Mouse (Mus musculus): ENCODE measurements around the gene Nemp1. TPM values are rescaled to one million over a fixed set of nuclear protein-coding genes. Genes with fewer than 3 reads are reported as not detected.

Nemp1 gene
- polyA plus RNA-seq (2012; rRNA removed): 4.5 and 4.8 TPM in 2 replicates

GRCm38 (mm10) chr10:127666501-127667268, at the start of gene Nemp1:
Gene Nemp1, plus strand, starts transcription at chr10:127666901.
- peak in 1 of 2 experiments; percentile 71 for DNase-seq (ENCODE audit: extremely low spot score in 1 of 2, low spot score in 1 of 2)

DNA sequence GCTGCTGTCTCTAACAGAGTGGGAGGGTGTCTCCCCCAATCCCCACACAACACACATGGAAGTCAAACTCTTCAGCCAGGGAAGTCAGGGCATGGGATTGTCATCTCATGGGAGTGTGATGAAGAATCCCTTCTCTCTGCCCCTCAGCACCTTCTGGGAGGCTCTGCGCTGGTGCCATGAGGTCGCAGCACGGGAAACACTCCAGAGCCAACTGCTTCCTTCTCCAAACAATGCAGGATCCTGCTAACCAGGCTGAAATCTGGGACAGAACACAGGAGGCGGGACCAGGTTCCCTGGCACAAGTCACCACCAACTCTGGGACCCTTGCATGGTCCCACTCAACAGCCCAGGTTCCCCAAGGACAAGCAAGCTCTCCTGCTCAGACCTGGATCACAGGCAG, 49.4 kb upstream of the Nemp1 start:
- DNase-seq (ENCODE audit: extremely low spot score in 1 of 2, low spot score in 1 of 2): no peak

DNA sequence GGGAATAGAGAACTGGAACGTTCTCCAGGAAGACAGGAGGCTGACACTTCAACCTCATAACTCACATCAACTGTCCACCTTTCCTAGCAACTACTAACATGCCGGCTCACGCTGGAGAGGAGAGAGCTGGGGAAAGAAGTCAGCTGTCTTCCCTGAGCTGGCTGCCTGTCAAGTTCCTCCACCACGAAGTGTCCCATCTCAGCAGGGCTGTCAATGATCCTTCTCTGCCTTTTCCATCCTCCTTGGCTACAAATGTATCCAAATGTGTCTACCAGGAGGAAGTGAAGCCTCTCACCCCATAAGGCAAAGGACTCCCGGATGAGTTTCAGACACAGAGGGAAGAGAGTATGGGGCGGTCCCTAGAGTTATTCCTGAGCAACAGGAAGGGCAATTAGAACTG, 48.5 kb upstream of the Nemp1 start:
- no peak for DNase-seq (ENCODE audit: extremely low spot score in 1 of 2, low spot score in 1 of 2)

- no peak for DNase-seq (ENCODE audit: extremely low spot score in 1 of 2, low spot score in 1 of 2)
Observed at GRCm38 (mm10) chr10:127619119-127619721, 47.5 kb upstream of the Nemp1 start.

- DNase-seq (ENCODE audit: extremely low spot score in 1 of 2, low spot score in 1 of 2): no peak
Observed at GRCm38 (mm10) chr10:127619941-127620405, 46.7 kb upstream of the Nemp1 start.

DNA sequence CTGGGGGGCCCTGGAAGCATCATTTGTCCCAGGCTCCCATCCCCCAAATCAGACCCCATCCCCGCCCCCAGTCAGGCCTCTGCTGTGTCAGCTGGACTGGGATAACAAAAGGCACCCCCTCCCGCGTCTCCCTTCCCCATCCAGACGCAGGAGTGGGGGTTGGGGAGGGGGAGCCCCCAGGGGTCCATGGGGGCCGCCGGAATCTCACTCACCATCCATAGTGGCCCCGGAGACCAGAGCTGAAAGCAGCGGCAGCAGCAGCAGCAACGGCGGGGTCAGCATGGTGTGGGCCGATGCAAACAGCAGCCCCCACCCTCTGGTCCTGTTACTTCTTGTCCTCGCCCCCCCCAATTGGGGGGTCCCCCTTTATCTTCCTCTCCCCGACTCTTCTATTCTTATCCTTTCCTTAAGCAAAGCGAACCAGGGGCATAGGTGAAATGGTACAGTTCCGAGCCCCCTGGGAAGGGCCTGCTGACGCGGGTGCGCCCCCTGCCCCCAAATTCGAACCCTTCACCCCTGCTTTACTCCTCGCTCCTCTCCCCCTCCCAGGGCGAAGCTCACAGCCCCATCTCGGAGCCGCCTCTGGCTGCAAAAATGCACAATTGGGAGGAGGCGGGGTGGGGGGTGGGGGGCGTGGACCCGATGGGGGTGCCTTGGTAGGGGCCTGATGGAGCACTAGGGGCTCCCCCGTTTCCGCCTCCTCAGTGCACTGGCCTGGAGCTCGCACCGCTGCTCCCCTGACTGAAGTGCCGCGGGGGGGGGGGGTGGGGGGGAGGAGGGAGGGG, 46.1 kb upstream of the Nemp1 start, which contains the start of gene Lrp1:
Gene Lrp1 (minus strand): TSS at position 743 of the 785 bp plus-strand sequence.
- DNase-seq (ENCODE audit: extremely low spot score in 1 of 2, low spot score in 1 of 2): no peak

- peak; percentile 79 to 89 for DNase-seq (ENCODE audit: extremely low spot score in 1 of 2, low spot score in 1 of 2)
Observed at GRCm38 (mm10) chr10:127621191-127622056, 45.3 kb upstream of the Nemp1 start.

DNA sequence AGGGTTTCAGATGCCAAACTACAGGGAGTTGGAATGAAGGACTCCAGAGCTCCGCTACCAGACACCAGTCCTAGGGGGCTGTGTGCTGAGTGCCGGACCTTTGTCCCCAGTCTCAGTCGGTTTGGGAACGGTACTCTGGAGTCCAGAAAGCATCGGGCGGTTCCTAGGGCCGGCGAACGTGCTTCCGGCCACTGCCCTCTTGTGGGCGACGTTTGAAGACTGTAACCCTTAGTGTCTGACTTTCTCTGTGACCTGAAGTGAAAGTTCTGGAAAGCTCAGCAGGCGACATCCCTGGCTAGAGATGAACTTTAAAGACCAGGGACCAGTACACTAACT, 44.7 kb upstream of the Nemp1 start:
- peak in 1 of 2 experiments; percentile 59 for DNase-seq (ENCODE audit: extremely low spot score in 1 of 2, low spot score in 1 of 2)

DNA sequence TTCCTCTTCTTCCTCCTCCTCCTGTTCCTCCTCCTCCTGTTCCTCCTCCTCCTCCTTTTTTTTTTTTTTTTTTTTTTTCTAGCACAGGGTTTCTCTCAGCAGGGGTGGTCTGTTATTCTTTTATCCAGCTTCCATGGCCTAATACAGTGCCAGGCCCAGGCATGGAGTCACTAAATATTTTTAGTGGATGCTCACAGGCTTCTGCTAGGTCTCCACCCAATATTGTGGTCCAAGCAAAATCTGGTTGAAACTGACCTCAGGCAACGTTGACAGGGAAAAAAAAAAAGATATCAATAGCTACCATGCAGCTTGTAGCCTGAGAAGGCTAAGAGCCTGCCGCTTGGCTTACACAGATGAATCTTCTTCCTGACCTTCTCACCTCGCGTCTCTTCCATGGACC, 44.0 kb upstream of the Nemp1 start:
- DNase-seq (ENCODE audit: extremely low spot score in 1 of 2, low spot score in 1 of 2): no peak

DNA sequence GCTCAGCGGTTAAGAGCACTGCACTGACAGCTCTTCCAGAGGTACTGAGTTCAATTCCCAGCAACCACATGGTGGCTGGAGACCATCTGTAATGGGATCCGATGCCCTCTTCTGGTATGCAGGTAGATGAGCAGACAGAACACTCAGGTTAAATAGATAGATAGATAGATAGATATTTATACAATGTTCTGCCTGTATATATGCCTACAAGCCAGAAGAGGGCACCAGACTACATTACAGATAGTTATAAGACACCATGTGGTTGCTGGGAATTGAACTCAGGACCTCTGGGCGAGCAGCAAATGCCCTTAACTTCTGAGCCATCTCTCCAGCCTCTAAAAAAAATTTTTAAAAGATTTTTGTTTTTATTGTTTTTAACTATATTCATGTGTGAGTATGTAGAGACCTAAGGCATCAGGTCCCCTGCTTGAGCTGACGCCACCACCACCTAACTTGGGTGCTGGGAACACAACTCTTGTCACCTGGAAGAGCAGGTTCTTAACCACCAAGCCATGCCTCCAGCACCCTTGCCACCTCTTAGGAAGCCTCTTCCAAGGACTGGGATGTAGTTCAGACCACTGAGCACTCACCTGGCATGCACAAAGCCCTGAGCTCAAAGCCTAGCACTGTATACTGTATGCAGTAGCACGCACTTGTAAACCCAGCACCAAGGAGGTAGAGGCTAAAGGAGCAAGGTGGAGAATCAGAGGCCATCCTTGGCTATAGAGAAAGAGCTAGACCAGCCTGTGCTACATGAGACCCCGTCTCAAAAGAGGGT, 43.1 kb upstream of the Nemp1 start:
- DNase-seq (ENCODE audit: extremely low spot score in 1 of 2, low spot score in 1 of 2): no peak

DNA sequence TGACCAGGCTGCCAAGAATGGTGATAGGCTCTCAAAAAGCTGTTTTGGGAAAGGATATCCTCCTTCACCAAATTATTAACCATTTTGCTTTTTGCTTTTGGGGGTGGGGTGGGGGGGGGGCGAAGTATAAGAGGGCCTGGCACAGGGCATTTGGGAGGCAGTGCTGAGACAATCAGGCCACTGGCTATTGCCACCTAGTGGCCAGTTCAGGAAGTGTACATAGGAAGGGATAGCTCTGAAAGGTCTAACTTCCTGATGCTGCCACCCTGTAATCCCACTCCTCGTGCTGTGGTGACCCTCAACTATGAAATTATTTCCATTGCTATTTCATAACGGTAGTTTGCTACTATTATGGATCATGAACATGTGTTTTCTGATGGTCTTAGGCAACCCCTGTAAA, 40.3 kb upstream of the Nemp1 start:
- DNase-seq (ENCODE audit: extremely low spot score in 1 of 2, low spot score in 1 of 2): peak in 1 of 2 experiments; percentile 70

DNA sequence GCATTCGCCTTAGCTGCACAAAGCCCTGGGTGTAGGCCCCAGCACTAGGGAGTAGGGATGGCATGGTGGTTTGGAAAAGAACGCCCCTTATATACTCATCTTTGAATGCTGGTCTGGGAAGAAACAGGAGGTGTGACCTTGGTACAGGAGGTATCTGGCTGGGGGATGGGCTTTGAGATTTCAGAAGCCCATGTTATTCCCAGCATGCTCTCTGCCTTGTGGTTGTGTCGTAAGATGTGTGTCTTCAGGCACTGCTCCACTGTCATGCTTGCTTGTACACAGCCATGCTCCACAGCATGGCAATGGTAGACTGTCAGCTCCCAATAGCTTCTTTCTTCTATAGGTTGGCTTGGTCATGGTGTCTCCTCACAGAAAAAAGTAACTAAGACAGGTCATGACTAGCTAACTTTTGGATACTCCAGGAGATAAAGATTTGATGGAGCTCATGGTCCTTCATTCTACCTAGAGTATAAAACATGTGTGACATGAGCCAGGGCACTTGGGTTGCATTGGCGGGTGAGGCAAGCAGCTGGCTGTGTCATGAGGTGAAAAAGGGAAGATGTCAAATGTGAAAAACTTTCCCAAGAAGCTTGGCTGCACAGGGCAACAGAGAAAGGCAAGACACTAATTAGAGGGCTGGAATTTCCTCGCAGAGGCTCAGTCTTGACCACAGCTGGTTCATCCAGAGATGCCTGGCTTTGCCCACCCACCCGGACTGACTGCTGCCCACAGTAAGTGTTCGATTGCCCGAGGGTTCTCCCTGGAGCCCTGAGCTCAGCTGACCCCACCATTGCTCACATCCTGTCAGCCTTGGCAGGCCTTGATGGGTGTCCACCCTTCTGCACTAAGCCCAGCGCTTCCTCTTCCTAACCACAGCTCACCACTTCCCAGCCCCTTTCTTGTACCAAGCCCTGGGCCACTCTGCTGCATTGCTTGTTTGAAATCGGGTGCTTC, 35.2 kb upstream of the Nemp1 start:
- DNase-seq (ENCODE audit: extremely low spot score in 1 of 2, low spot score in 1 of 2): no peak

GRCm38 (mm10) chr10:127632668-127633271, 33.9 kb upstream of the Nemp1 start:
- no peak for DNase-seq (ENCODE audit: extremely low spot score in 1 of 2, low spot score in 1 of 2)

- no peak for DNase-seq (ENCODE audit: extremely low spot score in 1 of 2, low spot score in 1 of 2)
Observed at GRCm38 (mm10) chr10:127640421-127640820, 26.3 kb upstream of the Nemp1 start.

DNA sequence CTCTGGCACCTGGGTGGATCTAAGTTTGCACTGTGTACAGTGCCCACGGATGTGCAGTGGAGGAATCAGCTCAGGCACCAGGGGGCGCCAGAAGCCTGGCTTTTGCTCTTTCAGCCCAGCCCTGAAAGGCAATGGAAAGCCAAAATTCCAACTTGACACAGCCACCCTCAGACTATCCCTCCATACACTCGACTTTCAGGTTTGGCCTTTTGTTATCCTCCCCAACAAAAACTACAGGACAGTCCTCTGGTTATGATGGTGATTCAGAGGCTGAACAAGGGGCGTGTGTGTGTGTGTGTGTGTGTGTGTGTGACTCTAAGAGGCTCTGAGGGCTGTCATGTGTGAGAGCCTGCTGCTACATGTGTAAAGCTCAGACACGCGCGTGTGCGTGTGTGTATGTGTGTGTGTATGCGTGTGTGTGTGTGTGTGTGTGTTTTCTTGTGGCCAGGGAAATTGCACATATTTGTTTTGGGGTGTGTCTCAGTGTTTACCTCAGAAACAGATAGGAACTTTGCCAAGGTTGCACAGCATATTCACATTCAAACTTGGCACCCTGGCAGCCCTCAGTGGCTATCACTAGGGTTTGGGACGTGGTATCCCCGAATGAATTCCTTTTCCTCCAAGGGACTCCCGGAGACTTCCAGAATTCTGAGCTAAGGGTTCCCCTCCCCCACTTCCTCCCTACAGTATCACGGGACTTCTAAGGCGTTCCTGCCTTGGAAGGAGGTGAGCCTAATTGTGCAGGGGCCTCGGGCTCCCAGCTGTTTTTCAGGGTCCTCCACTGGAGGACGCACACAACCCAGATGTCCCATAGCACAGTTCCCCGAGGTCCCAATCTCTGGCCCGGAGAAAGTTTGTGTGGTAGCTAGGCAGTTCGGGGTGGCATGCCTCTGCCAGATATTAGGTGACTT, 24.6 kb upstream of the Nemp1 start:
- DNase-seq (ENCODE audit: extremely low spot score in 1 of 2, low spot score in 1 of 2): peak in 1 of 2 experiments; percentile 95

GRCm38 (mm10) chr10:127642772-127643552, 23.7 kb upstream of the Nemp1 start, which contains the start of gene Stat6:
Gene Stat6, plus strand, starts transcription at chr10:127642986.
- no peak for DNase-seq (ENCODE audit: extremely low spot score in 1 of 2, low spot score in 1 of 2)

All from frontal cortex, adult 2 months (tissue).